ENCODE assay signal across 9 mouse cellular contexts in the genomic region with DNA sequence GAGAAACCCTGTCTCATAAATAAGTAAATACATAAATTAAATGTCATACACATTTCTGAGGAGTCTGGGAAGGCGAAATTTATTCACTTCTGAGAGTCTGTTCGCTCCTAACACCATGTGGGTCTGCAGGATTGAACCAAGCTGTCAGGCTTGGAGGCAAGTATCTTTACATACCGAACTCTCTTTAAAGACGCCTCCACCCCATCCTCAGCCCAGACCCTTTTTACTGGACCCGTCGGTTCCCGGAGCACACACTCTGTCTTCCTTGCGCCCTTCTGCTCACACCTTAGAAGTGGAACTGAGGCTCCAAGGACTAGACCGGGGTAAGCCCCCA. TPM values are rescaled to one million over a fixed set of nuclear protein-coding genes. Genes with fewer than 3 reads are reported as not detected.
DNase-seq lines count a peak whose midpoint lies in the region; ATAC-seq and TF ChIP-seq lines count a peak whose summit lies in the region.
"Had no signal": no experiment of that assay in that cellular context is flagged by ENCODE, and none has a peak within 500 bp of the region (broad histone marks: within the 10 kb centered on the region; RNA-seq: fewer than 3 reads in every experiment).

No protein-coding gene starts in this region.

- ATAC-seq in heart, embryonic 15.5 days (replicated peaks; ENCODE audit: insufficient number of reproducible peaks, insufficient read depth, low FRiP score, low read depth), result no peak; the same call in 1 of the 2 replicates
- no peak; the same call in 1 of the 2 replicates for ATAC-seq in G1E (ENCODE audit: extremely low read depth, insufficient number of reproducible peaks, low FRiP score, poor library complexity, severe bottlenecking)
- ATAC-seq in forebrain, postnatal 0 days, result peak; percentile 44
- no peak for ATAC-seq in liver, postnatal 0 days

- WGBS in heart, embryonic 15.5 days, result 1% methylated on average over 9 of the region's 9 CpGs
- WGBS in forebrain, postnatal 0 days, result under 1% methylated on average over 9 of the region's 9 CpGs
- WGBS in liver, postnatal 0 days (ENCODE audit: insufficient replicate concordance), result 2% methylated on average over 9 of the region's 9 CpGs

- intact Hi-C loops in heart, postnatal 25 days (cut with DNase I), result no loop called here

- peak overlapping the region; percentile 89 for H3K4me3 ChIP-seq in heart, embryonic 15.5 days
- peak overlapping the region; percentile 94 for H3K4me3 ChIP-seq in G1E (ENCODE audit: low read depth, low read length)
- peak overlapping the region; percentile 89 for H3K4me3 ChIP-seq in forebrain, postnatal 0 days (ENCODE audit: low read depth, low read length)
- peak overlapping the region; percentile 87 for H3K4me3 ChIP-seq in liver, postnatal 0 days (ENCODE audit: low read depth, low read length)

- H3K4me2 ChIP-seq in heart, embryonic 15.5 days, result peak overlapping the region; percentile 73
- peak overlapping the region; percentile 82 for H3K4me2 ChIP-seq in forebrain, postnatal 0 days (ENCODE audit: low read depth)
- peak overlapping the region; percentile 82 for H3K4me2 ChIP-seq in liver, postnatal 0 days (ENCODE audit: low read depth, low read length)

- no peaks in the 10 kb centered on the region for H3K27me3 ChIP-seq in heart, embryonic 15.5 days
- no peaks in the 10 kb centered on the region for H3K27me3 ChIP-seq in G1E (ENCODE audit: insufficient read depth, low read length)
- H3K27me3 ChIP-seq in forebrain, postnatal 0 days (ENCODE audit: insufficient read depth, low read length), result no peaks in the 10 kb centered on the region
- no peaks in the 10 kb centered on the region for H3K27me3 ChIP-seq in liver, postnatal 0 days (ENCODE audit: insufficient read depth, low read length)

- no peak for TF ChIP-seq CTCF in G1E (IDR thresholded peaks at IDR 0.05; ENCODE audit: low read depth, low read length)
- TF ChIP-seq CTCF in forebrain, postnatal 0 days (IDR thresholded peaks at IDR 0.05; ENCODE audit: low read depth), result no peak
- no peak for TF ChIP-seq CTCF in liver, postnatal 0 days (IDR thresholded peaks at IDR 0.05; ENCODE audit: low read depth)

- peaks cover 14% of the 10 kb centered on the region for H3K4me1 ChIP-seq in heart, embryonic 15.5 days (replicated peaks)
- peaks cover 41% of the 10 kb centered on the region for H3K4me1 ChIP-seq in G1E (ENCODE audit: insufficient read depth, low read depth, low read length)
- peaks cover 9% of the 10 kb centered on the region; the same call in 1 of the 2 replicates for H3K4me1 ChIP-seq in forebrain, postnatal 0 days (ENCODE audit: insufficient read depth)
- H3K4me1 ChIP-seq in liver, postnatal 0 days (ENCODE audit: insufficient read depth), result peaks cover 17% of the 10 kb centered on the region

- peak overlapping the region; percentile 82 for H3K9ac ChIP-seq in heart, embryonic 15.5 days
- H3K9ac ChIP-seq in forebrain, postnatal 0 days, result peak overlapping the region; percentile 80
- peak overlapping the region; percentile 78 for H3K9ac ChIP-seq in liver, postnatal 0 days (replicated peaks)

- TF ChIP-seq EP300 in liver, postnatal 0 days (IDR thresholded peaks at IDR 0.05; ENCODE audit: low read depth), result no peak

- peaks cover 12% of the 10 kb centered on the region for H3K36me3 ChIP-seq in heart, embryonic 15.5 days
- H3K36me3 ChIP-seq in G1E (replicated peaks), result peaks cover 40% of the 10 kb centered on the region
- H3K36me3 ChIP-seq in forebrain, postnatal 0 days (ENCODE audit: insufficient read depth), result peaks cover 12% of the 10 kb centered on the region
- H3K36me3 ChIP-seq in liver, postnatal 0 days (replicated peaks; ENCODE audit: insufficient read depth, low read length), result 0 out of 2 replicates have a peak, but pooled peaks cover 6% of the 10 kb centered on the region

- H3K27ac ChIP-seq in heart, embryonic 15.5 days, result peak overlapping the region; percentile 98
- peak overlapping the region; percentile 91 for H3K27ac ChIP-seq in forebrain, postnatal 0 days (ENCODE audit: low read depth, low read length)
- H3K27ac ChIP-seq in liver, postnatal 0 days (ENCODE audit: low read depth), result peak overlapping the region; percentile 99

- no peaks in the 10 kb centered on the region for H3K9me3 ChIP-seq in heart, embryonic 15.5 days (replicated peaks)
- no peaks in the 10 kb centered on the region for H3K9me3 ChIP-seq in G1E (replicated peaks)
- H3K9me3 ChIP-seq in forebrain, postnatal 0 days (ENCODE audit: low read length), result no peaks in the 10 kb centered on the region
- H3K9me3 ChIP-seq in liver, postnatal 0 days (ENCODE audit: low read length), result no peaks in the 10 kb centered on the region

- DNase-seq in heart, postnatal 25 days (ENCODE audit: low spot score), result no peak
- DNase-seq in G1E (ENCODE audit: low spot score), result no peak
- no peak for DNase-seq in forebrain, postnatal 0 days
- no peak for DNase-seq in liver, postnatal 0 days
- DNase-seq in embryo, embryonic 9.5 days (ENCODE audit: extremely low spot score), result no peak
- DNase-seq in cerebellum, postnatal 10 days, result no peak
- DNase-seq in cerebellum, adult 18-20 months, result no peak

RNA-seq across cellular contexts. Expression of gene Samm50, which starts 0.3 kb away (rescaled TPM):
- 122 and 124 TPM in 2 replicates for polyA plus RNA-seq in heart, embryonic 15.5 days (2015; fragmentation: Nextera tagmentation; extraction: Ambion mirVana)
- 100 to 1,000 TPM; 264 to 267 TPM for total RNA-seq in heart, postnatal 25 days (2021)
- total RNA-seq in G1E (2014; fragmentation: Nextera tagmentation), result 52.4 and 61.4 TPM in 2 replicates
- 43.6 and 46.5 TPM in 2 replicates for total RNA-seq in G1E (2017)
- 32.8 and 51.2 TPM in 2 replicates for polyA plus RNA-seq in G1E (2012)
- total RNA-seq in forebrain, postnatal 0 days (2014; rRNA removed), result 36.6 and 37.2 TPM in 2 replicates
- 88.3 and 93.8 TPM in 2 replicates for polyA plus RNA-seq in forebrain, postnatal 0 days (2015; fragmentation: Nextera tagmentation; extraction: Ambion mirVana)
- polyA plus RNA-seq in liver, postnatal 0 days (2015; fragmentation: Nextera tagmentation; extraction: Ambion mirVana), result 103 and 105 TPM in 2 replicates

RNA-seq across cellular contexts. Expression of gene Pnpla3, which starts 24.1 kb away (rescaled TPM):
- polyA plus RNA-seq in heart, embryonic 15.5 days (2015; fragmentation: Nextera tagmentation; extraction: Ambion mirVana), result 0.55 and 0.68 TPM in 2 replicates
- total RNA-seq in heart, postnatal 25 days (2021), result 1 to 10 TPM; 4.2 to 6.4 TPM
- total RNA-seq in G1E (2014; fragmentation: Nextera tagmentation), result not detected in 2 replicates
- not detected in 2 replicates for total RNA-seq in G1E (2017)
- polyA plus RNA-seq in G1E (2012), result not detected in 2 replicates
- 5.2 and 5.6 TPM in 2 replicates for total RNA-seq in forebrain, postnatal 0 days (2014; rRNA removed)
- 2.4 and 3.0 TPM in 2 replicates for polyA plus RNA-seq in forebrain, postnatal 0 days (2015; fragmentation: Nextera tagmentation; extraction: Ambion mirVana)
- polyA plus RNA-seq in liver, postnatal 0 days (2015; fragmentation: Nextera tagmentation; extraction: Ambion mirVana), result 1.0 and 1.9 TPM in 2 replicates
- total RNA-seq: neutrophil, adult 5-6 weeks had no signal

RNA-seq across cellular contexts. Expression of gene Parvb, which starts 40.2 kb away (rescaled TPM):
- 12.2 and 13.5 TPM in 2 replicates for polyA plus RNA-seq in heart, embryonic 15.5 days (2015; fragmentation: Nextera tagmentation; extraction: Ambion mirVana)
- total RNA-seq in heart, postnatal 25 days (2021), result 100 to 1,000 TPM; 147 to 154 TPM
- 3.9 TPM in 1 of 2 replicates, not detected in the other for total RNA-seq in G1E (2014; fragmentation: Nextera tagmentation)
- not detected in 2 replicates for total RNA-seq in G1E (2017)
- polyA plus RNA-seq in G1E (2012), result 0.04 TPM in 2 replicates
- 3.8 and 9.4 TPM in 2 replicates for total RNA-seq in forebrain, postnatal 0 days (2014; rRNA removed)
- 2.7 and 4.3 TPM in 2 replicates for polyA plus RNA-seq in forebrain, postnatal 0 days (2015; fragmentation: Nextera tagmentation; extraction: Ambion mirVana)
- 4.9 and 6.0 TPM in 2 replicates for polyA plus RNA-seq in liver, postnatal 0 days (2015; fragmentation: Nextera tagmentation; extraction: Ambion mirVana)
